ENCODE assay signal across 16 mouse cellular contexts in genomic region chr3:85634389-85635125, GRCm38 (mm10).
DNase-seq lines count a peak whose midpoint lies in the region; ATAC-seq and TF ChIP-seq lines count a peak whose summit lies in the region.
"Had no signal": no experiment of that assay in that cellular context is flagged by ENCODE, and none has a peak within 500 bp of the region (broad histone marks: within the 10 kb centered on the region; RNA-seq: fewer than 3 reads in every experiment).

No protein-coding gene starts in this region.

- no peaks in the 10 kb centered on the region for H3K9me3 ChIP-seq in forebrain, embryonic 13.5 days (replicated peaks)
- H3K9me3 ChIP-seq in forebrain, embryonic 12.5 days: no peaks in the 10 kb centered on the region
- no peaks in the 10 kb centered on the region for H3K9me3 ChIP-seq in kidney, embryonic 15.5 days (replicated peaks)
- no peaks in the 10 kb centered on the region for H3K9me3 ChIP-seq in hindbrain, embryonic 16.5 days (ENCODE audit: control insufficient read depth, low read length)

- no peaks in the 10 kb centered on the region for H3K27me3 ChIP-seq in forebrain, embryonic 13.5 days
- H3K27me3 ChIP-seq in forebrain, embryonic 12.5 days: no peaks in the 10 kb centered on the region
- no peaks in the 10 kb centered on the region for H3K27me3 ChIP-seq in kidney, embryonic 15.5 days
- no peaks in the 10 kb centered on the region for H3K27me3 ChIP-seq in hindbrain, embryonic 16.5 days (replicated peaks; ENCODE audit: control insufficient read depth, insufficient read depth, low read length)
- H3K27me3 ChIP-seq: CH12.LX had no signal

- ATAC-seq in forebrain, embryonic 13.5 days: peak; percentile 62
- ATAC-seq in forebrain, embryonic 12.5 days (ENCODE audit: low FRiP score): no peak
- peak; percentile 72 for ATAC-seq in kidney, embryonic 15.5 days (replicated peaks; ENCODE audit: low FRiP score)
- no peak for ATAC-seq in hindbrain, embryonic 16.5 days
- ATAC-seq: lung, postnatal 0 days had no signal

- peaks cover 9% of the 10 kb centered on the region for H3K4me1 ChIP-seq in forebrain, embryonic 13.5 days
- no peaks in the 10 kb centered on the region for H3K4me1 ChIP-seq in forebrain, embryonic 12.5 days
- H3K4me1 ChIP-seq in kidney, embryonic 15.5 days: peaks cover 11% of the 10 kb centered on the region; the same call in 1 of the 2 replicates
- peaks cover 28% of the 10 kb centered on the region for H3K4me1 ChIP-seq in embryonic fibroblast, embryonic 13.5 days (ENCODE audit: control insufficient read depth, insufficient read depth, low read length)
- H3K4me1 ChIP-seq in hindbrain, embryonic 16.5 days (ENCODE audit: control insufficient read depth, insufficient read depth, low read depth, low read length): no peaks in the 10 kb centered on the region

- H3K9ac ChIP-seq in forebrain, embryonic 13.5 days: no peak overlapping the region
- no peak overlapping the region for H3K9ac ChIP-seq in forebrain, embryonic 12.5 days
- H3K9ac ChIP-seq in kidney, embryonic 15.5 days: no peak overlapping the region
- no peak overlapping the region for H3K9ac ChIP-seq in hindbrain, embryonic 16.5 days (ENCODE audit: low read depth, low read length)
- H3K9ac ChIP-seq: liver, embryonic 14.5 days had no signal

- H3K4me3 ChIP-seq in forebrain, embryonic 13.5 days: no peak overlapping the region
- H3K4me3 ChIP-seq in forebrain, embryonic 12.5 days (replicated peaks): no peak overlapping the region
- no peak overlapping the region for H3K4me3 ChIP-seq in kidney, embryonic 15.5 days (replicated peaks)
- H3K4me3 ChIP-seq in embryonic fibroblast, embryonic 13.5 days (ENCODE audit: insufficient read depth, low read length): no peak overlapping the region
- H3K4me3 ChIP-seq in hindbrain, embryonic 16.5 days (ENCODE audit: low read length): no peak overlapping the region

- DNase-seq in kidney, adult 8-10 months: no peak
- DNase-seq in 3T3-L1 (ENCODE audit: low read depth, low spot score): peak; percentile 23
- no peak for DNase-seq in retina, embryonic 14.5 days (ENCODE audit: low spot score)
- DNase-seq: adrenal gland, postnatal 25 days; cerebellum, adult 9-10 months; gastrocnemius, postnatal 25 days; kidney, postnatal 14 days; midbrain, embryonic 14.5 days had no signal

- 67% methylated on average over 8 of the region's 8 CpGs for WGBS in forebrain, embryonic 13.5 days
- WGBS in forebrain, embryonic 12.5 days: 79% methylated on average over 8 of the region's 8 CpGs
- WGBS in kidney, embryonic 15.5 days: 40% methylated on average over 8 of the region's 8 CpGs
- 63% methylated on average over 8 of the region's 8 CpGs for WGBS in hindbrain, embryonic 16.5 days

- no peak for TF ChIP-seq CTCF in embryonic fibroblast, embryonic 13.5 days (IDR thresholded peaks at IDR 0.05; ENCODE audit: borderline replicate concordance, insufficient read depth, low read length)

- no peak overlapping the region for H3K4me2 ChIP-seq in forebrain, embryonic 13.5 days
- no peak overlapping the region for H3K4me2 ChIP-seq in forebrain, embryonic 12.5 days
- H3K4me2 ChIP-seq in kidney, embryonic 15.5 days: no peak overlapping the region
- H3K4me2 ChIP-seq in hindbrain, embryonic 16.5 days (ENCODE audit: low read length): no peak overlapping the region

- no peak for TF ChIP-seq POLR2A in embryonic fibroblast, embryonic 13.5 days (IDR thresholded peaks at IDR 0.05; ENCODE audit: low read depth, low read length)

- no peaks in the 10 kb centered on the region for H3K36me3 ChIP-seq in forebrain, embryonic 13.5 days (ENCODE audit: poor library complexity, severe bottlenecking)
- no peaks in the 10 kb centered on the region for H3K36me3 ChIP-seq in forebrain, embryonic 12.5 days (replicated peaks)
- H3K36me3 ChIP-seq in kidney, embryonic 15.5 days: no peaks in the 10 kb centered on the region; the same call in 1 of the 2 replicates
- no peaks in the 10 kb centered on the region for H3K36me3 ChIP-seq in hindbrain, embryonic 16.5 days (ENCODE audit: control insufficient read depth, insufficient read depth, low read length)

- H3K27ac ChIP-seq in forebrain, embryonic 13.5 days: no peak overlapping the region
- H3K27ac ChIP-seq in forebrain, embryonic 12.5 days: no peak overlapping the region
- peak overlapping the region; percentile 51; the same call in 1 of the 2 replicates for H3K27ac ChIP-seq in kidney, embryonic 15.5 days
- peak overlapping the region; percentile 97 for H3K27ac ChIP-seq in embryonic fibroblast, embryonic 13.5 days (ENCODE audit: insufficient read depth, low read length)
- H3K27ac ChIP-seq in hindbrain, embryonic 16.5 days (ENCODE audit: low read depth, low read length): no peak overlapping the region
- H3K27ac ChIP-seq: liver, embryonic 14.5 days had no signal

Comparison
In these comparisons a context has a peak if more than half of its experiments do, and no peak if none do; other contexts are left out.
1. ATAC-seq: peak in forebrain, embryonic 13.5 days (single experiment) and kidney, embryonic 15.5 days (single experiment); none in forebrain, embryonic 12.5 days (single experiment) and hindbrain, embryonic 16.5 days (single experiment).
2. H3K27ac ChIP-seq: peak in kidney, embryonic 15.5 days (single experiment) and embryonic fibroblast, embryonic 13.5 days (single experiment); none in forebrain, embryonic 13.5 days (single experiment), forebrain, embryonic 12.5 days (single experiment) and hindbrain, embryonic 16.5 days (single experiment).